Mouse (Mus musculus) kidney, embryonic 14.5 days (tissue): ENCODE data around the gene Ate1. TPM values are rescaled to one million over a fixed set of nuclear protein-coding genes. Genes with fewer than 3 reads are reported as not detected.
A peak's percentile ranks its signal among the peaks of the same experiment; 100 is the strongest.
"Not testable (repeated sequence)": the region's sequence is repeated elsewhere in the genome, so short reads cannot be mapped to it uniquely, and the experiment has no call there.

ENCODE experiments used
- ATAC-seq: fragments of 200-750 bp; cut with Nextera tagmentation; 2 replicates; pipeline ENCODE4 v1.8.0; 2017; ENCODE audit warnings: moderate number of reproducible peaks, mild to moderate bottlenecking, moderate TSS enrichment, moderate library complexity; ENCODE audit not compliant: low FRiP score, low TSS enrichment
- H3K27ac ChIP-seq: fragments of 300-500 bp; sonication (generic); 2 replicates; pipeline ENCODE4 v1.5.1; 2014; ENCODE audit warnings: low read depth, mild to moderate bottlenecking, low read length, moderate library complexity, mixed read lengths
- H3K27me3 ChIP-seq: fragments of 300-500 bp; sonication (generic); 2 replicates; pipeline ENCODE4 v1.6.1; 2014; ENCODE audit warnings: mild to moderate bottlenecking, low read length; ENCODE audit not compliant: control insufficient read depth, insufficient read depth
- H3K36me3 ChIP-seq: fragments of 300-500 bp; sonication (generic); 2 replicates; pipeline ENCODE4 v1.6.1; 2014; ENCODE audit warnings: low read length, mixed read lengths; ENCODE audit not compliant: control insufficient read depth, insufficient read depth
- H3K4me1 ChIP-seq: fragments of 300-500 bp; sonication (generic); 2 replicates; pipeline ENCODE4 v1.6.1; 2014; ENCODE audit warnings: low read length, mixed read lengths; ENCODE audit not compliant: control insufficient read depth, insufficient read depth
- H3K4me2 ChIP-seq: fragments of 300-500 bp; sonication (generic); replicated peaks from 2 replicates; pipeline ENCODE4 v1.6.1; 2014; ENCODE audit warnings: low read depth, mild to moderate bottlenecking, low read length
- H3K4me3 ChIP-seq: fragments of 300-500 bp; sonication (generic); 2 replicates; pipeline ENCODE4 v1.5.1; 2014; ENCODE audit warnings: mild to moderate bottlenecking, low read length
- H3K9ac ChIP-seq: fragments of 300-500 bp; sonication (generic); 2 replicates; pipeline ENCODE4 v1.6.1; 2014; ENCODE audit warnings: low read depth, mild to moderate bottlenecking, low read length, moderate library complexity
- H3K9me3 ChIP-seq: fragments of 300-500 bp; sonication (generic); 2 replicates; pipeline ENCODE4 v1.6.1; 2016; ENCODE audit warnings: low read length; ENCODE audit not compliant: control insufficient read depth
- WGBS: fragments of 180-500 bp; shearing (Covaris S2); extraction: QIAGEN DNeasy Blood & Tissue Kit; methylation state at CpG from one replicate; pipeline ENCODE4 v1.1.7; 2014; 5-methylcytosine and 5-hydroxymethylcytosine counted together
- polyA plus RNA-seq: library from polyadenylated mRNA; unstranded; fragments of >200 nt; fragmentation: Nextera tagmentation; extraction: Ambion mirVana; gene quantifications from 2 replicates; pipeline ENCODE4 v1.2.1, GENCODE M21; 2014

Ate1 gene
- polyA plus RNA-seq, 1 experiment from 2014 or later: 74.1 TPM

DNA sequence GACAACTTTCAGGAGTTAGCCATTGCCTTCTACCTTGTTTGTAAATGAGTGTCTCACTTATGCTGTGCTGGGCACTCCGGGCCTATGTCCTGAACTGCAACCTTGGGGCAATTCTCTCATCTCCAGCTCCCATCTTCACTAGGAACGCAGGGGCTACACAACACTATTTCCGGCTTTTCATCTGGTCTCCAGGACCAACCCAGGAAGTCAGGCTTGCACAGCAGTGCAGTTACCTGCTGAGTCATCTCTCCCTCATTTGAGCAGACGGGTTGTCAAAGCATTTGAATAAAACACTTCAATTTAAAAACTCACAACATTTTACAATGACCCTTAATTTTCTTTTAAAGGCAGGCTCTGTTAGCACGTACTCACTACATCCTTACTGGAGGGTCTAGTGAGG is 9.9 kb downstream of the Ate1 start:
- Histone ChIP-seq H3K9ac (no peak overlapping the region), H3K4me3 (no peak overlapping the region), H3K27me3 (no peaks in the 10 kb centered on the region), H3K4me2 (no peak overlapping the region), H3K27ac (no peak overlapping the region), H3K36me3 (peaks cover 65% of the 10 kb centered on the region; the same call in 1 of the 2 replicates), H3K9me3 (no peaks in the 10 kb centered on the region), H3K4me1 (no peaks in the 10 kb centered on the region)
- WGBS: 94% methylated on average over 5 of the region's 5 CpGs
- ATAC-seq: no peak

GRCm38 (mm10) chr7:130503006-130503405 is 17.2 kb downstream of the Ate1 start:
- no peaks in the 10 kb centered on the region for H3K9me3 ChIP-seq
- no peak overlapping the region for H3K4me2 ChIP-seq
- no peak overlapping the region for H3K4me3 ChIP-seq
- H3K36me3 ChIP-seq: peaks cover 54% of the 10 kb centered on the region
- 92% methylated on average over 5 of the region's 5 CpGs for WGBS
- H3K27me3 ChIP-seq: no peaks in the 10 kb centered on the region
- no peak overlapping the region for H3K27ac ChIP-seq
- H3K4me1 ChIP-seq: no peaks in the 10 kb centered on the region
- no peak overlapping the region for H3K9ac ChIP-seq
- ATAC-seq: no peak

GRCm38 (mm10) chr7:130501499-130501898 is 18.7 kb downstream of the Ate1 start:
- H3K4me3 ChIP-seq: no peak overlapping the region
- no peaks in the 10 kb centered on the region for H3K9me3 ChIP-seq
- ATAC-seq: no peak
- peaks cover 41% of the 10 kb centered on the region for H3K36me3 ChIP-seq
- H3K27me3 ChIP-seq: no peaks in the 10 kb centered on the region
- H3K27ac ChIP-seq: no peak overlapping the region
- H3K4me1 ChIP-seq: no peaks in the 10 kb centered on the region
- WGBS: 80% methylated on average over 1 of the region's 1 CpGs
- H3K4me2 ChIP-seq: no peak overlapping the region
- no peak overlapping the region for H3K9ac ChIP-seq

GRCm38 (mm10) chr7:130493346-130493745 is 26.8 kb downstream of the Ate1 start:
- no peaks in the 10 kb centered on the region for H3K4me1 ChIP-seq
- no peak overlapping the region for H3K4me2 ChIP-seq
- no peak for ATAC-seq
- H3K9ac ChIP-seq: no peak overlapping the region
- WGBS: 90% methylated on average over 3 of the region's 3 CpGs
- H3K27me3 ChIP-seq: no peaks in the 10 kb centered on the region
- peaks cover 4% of the 10 kb centered on the region; the same call in 1 of the 2 replicates for H3K36me3 ChIP-seq
- no peaks in the 10 kb centered on the region for H3K9me3 ChIP-seq
- H3K4me3 ChIP-seq: no peak overlapping the region
- no peak overlapping the region for H3K27ac ChIP-seq

- ATAC-seq: no peak
- H3K4me3 ChIP-seq: no peak overlapping the region
- peaks cover 3% of the 10 kb centered on the region; the same call in 1 of the 2 replicates for H3K36me3 ChIP-seq
- H3K9me3 ChIP-seq: peaks cover under 1% of the 10 kb centered on the region; the same call in 1 of the 2 replicates
- H3K4me2 ChIP-seq: no peak overlapping the region
- no peaks in the 10 kb centered on the region for H3K4me1 ChIP-seq
- H3K9ac ChIP-seq: no peak overlapping the region
- no peaks in the 10 kb centered on the region for H3K27me3 ChIP-seq
- H3K27ac ChIP-seq: no peak overlapping the region
Observed at GRCm38 (mm10) chr7:130492026-130492425, 28.1 kb downstream of the Ate1 start.

- 87% methylated on average over 3 of the region's 3 CpGs for WGBS
- not testable (repeated sequence) for H3K4me1 ChIP-seq, H3K27me3 ChIP-seq, H3K9ac ChIP-seq, H3K4me2 ChIP-seq, ATAC-seq, H3K27ac ChIP-seq, H3K4me3 ChIP-seq, H3K9me3 ChIP-seq
- peaks cover 12% of the 10 kb centered on the region; the same call in 1 of the 2 replicates for H3K36me3 ChIP-seq
Observed at GRCm38 (mm10) chr7:130479003-130479402, 41.2 kb downstream of the Ate1 start.

GRCm38 (mm10) chr7:130475970-130476369 is 44.2 kb downstream of the Ate1 start:
- peaks cover 10% of the 10 kb centered on the region; the same call in 1 of the 2 replicates for H3K36me3 ChIP-seq
- no peak overlapping the region for H3K4me3 ChIP-seq
- H3K27ac ChIP-seq: no peak overlapping the region
- no peaks in the 10 kb centered on the region for H3K9me3 ChIP-seq
- no peak overlapping the region for H3K4me2 ChIP-seq
- no peaks in the 10 kb centered on the region for H3K27me3 ChIP-seq
- 20% methylated on average over 2 of the region's 2 CpGs for WGBS
- no peak overlapping the region for H3K9ac ChIP-seq
- peak; percentile 92 for ATAC-seq
- H3K4me1 ChIP-seq: peaks cover 6% of the 10 kb centered on the region

- WGBS: 74% methylated on average over 3 of the region's 3 CpGs
- Histone ChIP-seq H3K4me3 (no peak overlapping the region), H3K27ac (no peak overlapping the region), H3K27me3 (no peaks in the 10 kb centered on the region), H3K36me3 (no peaks in the 10 kb centered on the region; the same call in 1 of the 2 replicates), H3K4me1 (peaks cover 6% of the 10 kb centered on the region), H3K9ac (no peak overlapping the region), H3K9me3 (no peaks in the 10 kb centered on the region), H3K4me2 (no peak overlapping the region)
- no peak for ATAC-seq
Observed at GRCm38 (mm10) chr7:130473881-130474280, 46.3 kb downstream of the Ate1 start.

DNA sequence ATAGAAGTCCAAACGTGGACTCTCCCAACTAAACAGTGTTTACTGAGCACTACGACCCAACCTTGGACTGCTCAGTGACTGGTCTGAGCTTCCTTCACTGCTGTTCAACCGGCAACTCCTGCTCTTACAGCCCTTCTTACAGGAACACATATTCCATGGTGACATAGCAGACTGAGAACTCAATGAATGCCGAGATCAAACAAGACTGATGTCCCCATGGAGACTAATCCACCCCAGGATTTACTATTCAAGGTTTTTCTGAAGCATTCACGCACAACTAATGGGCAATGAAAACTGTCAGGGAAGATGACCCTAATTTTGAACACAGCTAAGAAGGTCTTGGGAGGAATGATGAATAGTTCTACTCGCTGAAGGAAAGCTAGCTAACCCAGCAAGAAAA is 47.5 kb downstream of the Ate1 start:
- no peaks in the 10 kb centered on the region for H3K27me3 ChIP-seq
- WGBS: 37% methylated on average over 6 of the region's 6 CpGs

More for the DNA sequence above, 47.5 kb downstream of the Ate1 start:
- Histone ChIP-seq H3K9ac (no peak overlapping the region), H3K36me3 (no peaks in the 10 kb centered on the region; the same call in 1 of the 2 replicates), H3K27ac (no peak overlapping the region), H3K4me1 (peaks cover 6% of the 10 kb centered on the region), H3K4me2 (no peak overlapping the region), H3K9me3 (no peaks in the 10 kb centered on the region), H3K4me3 (no peak overlapping the region)
- ATAC-seq: no peak
